Mouse (Mus musculus): Measurements from ENCODE around the gene Grin2b. TPM values are rescaled to one million over a fixed set of nuclear protein-coding genes. Genes with fewer than 3 reads are reported as not detected.

The Grin2b gene
- total and polyA plus RNA-seq, 3 experiments = not detected

GRCm38 (mm10) chr6:135831032-135831431 is 342.3 kb downstream of the Grin2b start:
- no peak overlapping the region for H3K4me2 ChIP-seq (ENCODE audit: insufficient read depth, low read depth, poor library complexity, severe bottlenecking)
- H3K36me3 ChIP-seq (replicated peaks in 1 of 2; ENCODE audit: control insufficient read depth in 1 of 2, insufficient read depth in 1 of 2, low read length in 1 of 2) = no peaks in the 10 kb centered on the region
- no peak overlapping the region for H3K4me3 ChIP-seq (replicated peaks in 1 of 3; ENCODE audit: low read depth in 2 of 3, low read length in 2 of 3, poor library complexity in 1 of 3)
- dilution Hi-C loops (cut with MboI; ENCODE audit: extremely low pct_ligation_motif_present, extremely low pct_unique_long_range_greater_than_20kb, low sequenced_read_pairs) (no loop called here), in situ Hi-C loops (cut with MboI; ENCODE audit: low pct_ligation_motif_present, low pct_unique_long_range_greater_than_20kb, low sequenced_read_pairs) (no loop called here)
- H3K27me3 ChIP-seq (replicated peaks) = no peaks in the 10 kb centered on the region
- no peaks in the 10 kb centered on the region for H3K4me1 ChIP-seq (ENCODE audit: control insufficient read depth in 1 of 2, insufficient read depth in 2 of 2)
- no peak overlapping the region for H3K9ac ChIP-seq (ENCODE audit: insufficient read depth, low read depth)
- no peak for DNase-seq (ENCODE audit: extremely low read depth)
- peaks cover 73% of the 10 kb centered on the region for H3K9me3 ChIP-seq (replicated peaks; ENCODE audit: low read length)
- H3K27ac ChIP-seq (ENCODE audit: insufficient read depth, low read depth) = no peak overlapping the region
- no peaks in the 10 kb centered on the region for H3K79me2 ChIP-seq (replicated peaks; ENCODE audit: control insufficient read depth, extremely low read depth, insufficient read depth, poor library complexity, severe bottlenecking)
- TF ChIP-seq MAFK (IDR thresholded peaks at IDR 0.05; ENCODE audit: insufficient replicate concordance, low read length) (no peak), SMC3 (IDR thresholded peaks at IDR 0.05; ENCODE audit: low read depth, low read length) (no peak), POLR2A (IDR thresholded peaks at IDR 0.05; ENCODE audit: low read depth, low read length) (no peak), KAT2A (IDR thresholded peaks at IDR 0.05; ENCODE audit: insufficient replicate concordance, low read length) (no peak), E2F4 (IDR thresholded peaks at IDR 0.05; ENCODE audit: insufficient replicate concordance, low read depth, low read length) (no peak), TCF12 (IDR thresholded peaks at IDR 0.05; ENCODE audit: low read depth, low read length) (no peak), HCFC1 (IDR thresholded peaks at IDR 0.05; ENCODE audit: low read depth, low read length) (no peak), USF1 (IDR thresholded peaks at IDR 0.05; ENCODE audit: low read depth, low read length) (no peak)

DNA sequence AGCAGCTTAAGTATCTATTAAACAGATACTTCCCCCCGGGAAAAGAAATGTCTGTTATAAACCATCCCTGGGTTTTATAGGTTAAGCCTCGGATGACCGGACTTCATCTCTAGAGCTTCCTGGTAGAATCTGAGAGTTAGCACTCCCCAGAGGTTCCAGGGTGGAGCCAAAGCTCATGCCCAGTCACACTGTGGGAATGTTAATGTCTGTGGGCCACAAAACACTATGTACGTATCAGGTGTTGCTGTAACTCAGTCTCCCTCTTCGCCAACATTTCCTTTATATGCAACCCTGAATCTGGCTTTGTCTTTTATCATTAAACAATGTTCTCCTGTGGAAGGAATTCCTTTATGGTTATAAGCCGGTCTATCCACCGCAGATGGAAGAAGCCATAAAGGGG is 343.9 kb downstream of the Grin2b start:
- no peak overlapping the region for H3K9ac ChIP-seq (ENCODE audit: insufficient read depth, low read depth)
- H3K9me3 ChIP-seq (replicated peaks; ENCODE audit: low read length) = peaks cover 70% of the 10 kb centered on the region
- in situ Hi-C loops (cut with MboI; ENCODE audit: low pct_ligation_motif_present, low pct_unique_long_range_greater_than_20kb, low sequenced_read_pairs) = no loop called here
- H3K4me1 ChIP-seq (ENCODE audit: control insufficient read depth in 1 of 2, insufficient read depth in 2 of 2) = no peaks in the 10 kb centered on the region
- no peaks in the 10 kb centered on the region for H3K79me2 ChIP-seq (replicated peaks; ENCODE audit: control insufficient read depth, extremely low read depth, insufficient read depth, poor library complexity, severe bottlenecking)
- H3K36me3 ChIP-seq (replicated peaks in 1 of 2; ENCODE audit: control insufficient read depth in 1 of 2, insufficient read depth in 1 of 2, low read length in 1 of 2) = no peaks in the 10 kb centered on the region
- DNase-seq (ENCODE audit: extremely low read depth) = no peak
- no peak overlapping the region for H3K27ac ChIP-seq (ENCODE audit: insufficient read depth, low read depth)
- H3K4me2 ChIP-seq (ENCODE audit: insufficient read depth, low read depth, poor library complexity, severe bottlenecking) = no peak overlapping the region
- dilution Hi-C loops (cut with MboI; ENCODE audit: extremely low pct_ligation_motif_present, extremely low pct_unique_long_range_greater_than_20kb, low sequenced_read_pairs) = no loop called here
- no peaks in the 10 kb centered on the region for H3K27me3 ChIP-seq (replicated peaks)
- TF ChIP-seq KAT2A (IDR thresholded peaks at IDR 0.05; ENCODE audit: insufficient replicate concordance, low read length) (no peak), JUND (conservative IDR thresholded peaks at IDR 0.05; ENCODE audit: low read depth, low read length) (no peak), ZMIZ1 (IDR thresholded peaks at IDR 0.05; ENCODE audit: low read depth, low read length) (no peak), E2F4 (IDR thresholded peaks at IDR 0.05; ENCODE audit: insufficient replicate concordance, low read depth, low read length) (no peak), MEF2A (IDR thresholded peaks at IDR 0.05; ENCODE audit: borderline replicate concordance, low read depth, low read length) (no peak), CTCF (conservative IDR thresholded peaks at IDR 0.05 in 1 of 2, IDR thresholded peaks at IDR 0.05 in 1 of 2; ENCODE audit: low read depth in 2 of 2, low read length in 2 of 2) (no peak)
- no peak overlapping the region for H3K4me3 ChIP-seq (replicated peaks in 1 of 3; ENCODE audit: low read depth in 2 of 3, low read length in 2 of 3, poor library complexity in 1 of 3)

DNA sequence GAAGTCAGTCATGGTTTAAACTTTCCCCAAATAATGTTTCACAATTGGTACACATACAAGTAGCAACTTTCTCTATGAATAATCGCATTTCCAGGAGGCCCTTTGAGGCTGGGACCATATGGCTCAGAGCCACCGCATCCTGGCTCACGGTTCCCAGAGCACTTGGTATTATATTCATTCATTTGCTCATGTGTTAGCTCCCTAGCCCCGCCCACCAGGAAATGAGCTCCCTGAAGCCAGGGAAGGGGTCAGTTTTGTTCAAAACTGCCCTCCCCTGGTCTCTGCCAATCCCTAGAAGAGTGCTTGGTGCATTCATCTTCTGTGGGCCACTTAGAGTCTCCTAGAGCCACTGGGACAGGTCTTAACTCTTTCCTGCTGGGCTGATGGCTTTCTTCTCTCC is 344.3 kb downstream of the Grin2b start:
- no peaks in the 10 kb centered on the region for H3K79me2 ChIP-seq (replicated peaks; ENCODE audit: control insufficient read depth, extremely low read depth, insufficient read depth, poor library complexity, severe bottlenecking)
- H3K36me3 ChIP-seq (replicated peaks in 1 of 2; ENCODE audit: control insufficient read depth in 1 of 2, insufficient read depth in 1 of 2, low read length in 1 of 2) = no peaks in the 10 kb centered on the region
- no peak overlapping the region for H3K4me2 ChIP-seq (ENCODE audit: insufficient read depth, low read depth, poor library complexity, severe bottlenecking)
- no peak overlapping the region for H3K9ac ChIP-seq (ENCODE audit: insufficient read depth, low read depth)
- no peak overlapping the region for H3K27ac ChIP-seq (ENCODE audit: insufficient read depth, low read depth)
- no peak for DNase-seq (ENCODE audit: extremely low read depth)
- H3K9me3 ChIP-seq (replicated peaks; ENCODE audit: low read length) = peaks cover 72% of the 10 kb centered on the region
- no peaks in the 10 kb centered on the region for H3K27me3 ChIP-seq (replicated peaks)
- no peak for TF ChIP-seq ELF1 (IDR thresholded peaks at IDR 0.05; ENCODE audit: low read depth, low read length)
- TF ChIP-seq POLR2A (IDR thresholded peaks at IDR 0.05; ENCODE audit: low read depth, low read length) = no peak
- TF ChIP-seq MEF2A (IDR thresholded peaks at IDR 0.05; ENCODE audit: borderline replicate concordance, low read depth, low read length) = no peak
- no peak for TF ChIP-seq PAX5 (IDR thresholded peaks at IDR 0.05; ENCODE audit: low read length)
- no peak for TF ChIP-seq BHLHE40 (IDR thresholded peaks at IDR 0.05; ENCODE audit: low read depth, low read length)
- no peak for TF ChIP-seq TCF12 (IDR thresholded peaks at IDR 0.05; ENCODE audit: low read depth, low read length)
- no peak for TF ChIP-seq TBP (conservative IDR thresholded peaks at IDR 0.05; ENCODE audit: low read depth, low read length)
- no peak for TF ChIP-seq CHD2 (IDR thresholded peaks at IDR 0.05; ENCODE audit: low read length)
- TF ChIP-seq MXI1 (IDR thresholded peaks at IDR 0.05; ENCODE audit: low read depth, low read length) = no peak
- no peak for TF ChIP-seq NELFE (IDR thresholded peaks at IDR 0.05; ENCODE audit: low read depth, low read length)
- TF ChIP-seq RCOR1 (conservative IDR thresholded peaks at IDR 0.05; ENCODE audit: low read depth, low read length) = no peak
- TF ChIP-seq IRF4 (IDR thresholded peaks at IDR 0.05; ENCODE audit: low read depth, low read length) = no peak
- TF ChIP-seq ZKSCAN1 (IDR thresholded peaks at IDR 0.05; ENCODE audit: borderline replicate concordance, low read depth, low read length) = no peak
- TF ChIP-seq EP300 (IDR thresholded peaks at IDR 0.05; ENCODE audit: low read length) = no peak
- TF ChIP-seq ETS1 (conservative IDR thresholded peaks at IDR 0.05; ENCODE audit: low read depth, low read length) = no peak
- no peak for TF ChIP-seq UBTF (IDR thresholded peaks at IDR 0.05; ENCODE audit: low read depth, low read length)
- no peak for TF ChIP-seq MAFK (IDR thresholded peaks at IDR 0.05; ENCODE audit: insufficient replicate concordance, low read length)
- no peak for TF ChIP-seq ZC3H11A (IDR thresholded peaks at IDR 0.05; ENCODE audit: low read depth, low read length)
- no peak for TF ChIP-seq NRF1 (IDR thresholded peaks at IDR 0.05; ENCODE audit: low read depth, low read length)
- in situ Hi-C loops (cut with MboI; ENCODE audit: low pct_ligation_motif_present, low pct_unique_long_range_greater_than_20kb, low sequenced_read_pairs) (no loop called here), dilution Hi-C loops (cut with MboI; ENCODE audit: extremely low pct_ligation_motif_present, extremely low pct_unique_long_range_greater_than_20kb, low sequenced_read_pairs) (no loop called here)
- H3K4me3 ChIP-seq (replicated peaks in 1 of 3; ENCODE audit: low read depth in 2 of 3, low read length in 2 of 3, poor library complexity in 1 of 3) = no peak overlapping the region
- no peaks in the 10 kb centered on the region for H3K4me1 ChIP-seq (ENCODE audit: control insufficient read depth in 1 of 2, insufficient read depth in 2 of 2)
